Mouse (Mus musculus) B cell, adult 2 months (primary cell): ENCODE data around the gene Pik3r5.
A peak's percentile ranks its signal among the peaks of the same experiment; 100 is the strongest.

Experiments
- DNase-seq, 2 experiments: peaks; one replicate each; pipeline ENCODE4 v3.0.0; 2022

Pik3r5 gene

DNA sequence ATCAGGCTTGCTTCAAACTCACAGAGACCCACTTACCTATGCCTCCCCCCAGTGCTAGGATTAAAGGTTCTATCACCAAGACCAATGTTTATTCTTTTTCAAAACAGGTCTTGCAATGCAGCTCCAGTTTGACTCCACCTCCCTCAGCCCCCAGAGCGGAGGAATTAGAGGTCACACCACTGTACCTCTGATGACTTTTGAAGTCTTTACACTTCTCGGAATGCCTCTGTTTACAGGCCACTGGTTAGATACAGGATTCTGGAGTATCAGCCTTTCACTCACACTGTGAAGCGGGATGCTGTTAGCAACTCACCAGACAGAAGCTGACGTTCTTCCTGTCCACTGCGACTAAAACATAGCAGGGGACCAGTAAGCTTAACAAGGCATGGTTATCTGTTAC, 30.5 kb upstream of the Pik3r5 start:
- DNase-seq, result no peak

DNA sequence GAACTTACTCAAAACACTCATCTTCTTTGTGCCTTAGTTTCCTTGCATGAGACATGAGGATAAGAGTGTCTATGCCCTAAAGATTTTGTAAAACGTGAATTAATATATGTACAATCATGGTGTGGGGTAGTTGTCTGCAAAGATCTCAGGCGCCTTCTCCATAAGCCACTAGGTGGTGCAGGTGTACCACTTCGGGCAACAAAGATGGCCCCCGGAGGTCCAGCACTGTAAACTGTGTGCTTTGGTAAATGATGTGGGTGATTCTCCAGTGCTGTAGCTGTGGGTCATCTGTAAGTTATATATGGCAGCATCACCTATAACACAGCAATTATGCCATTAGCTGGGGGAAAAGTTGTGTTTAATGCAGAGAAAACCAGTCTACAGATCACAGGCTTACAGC, 27.7 kb upstream of the Pik3r5 start:
- peak; percentile 40 to 49 for DNase-seq

DNA sequence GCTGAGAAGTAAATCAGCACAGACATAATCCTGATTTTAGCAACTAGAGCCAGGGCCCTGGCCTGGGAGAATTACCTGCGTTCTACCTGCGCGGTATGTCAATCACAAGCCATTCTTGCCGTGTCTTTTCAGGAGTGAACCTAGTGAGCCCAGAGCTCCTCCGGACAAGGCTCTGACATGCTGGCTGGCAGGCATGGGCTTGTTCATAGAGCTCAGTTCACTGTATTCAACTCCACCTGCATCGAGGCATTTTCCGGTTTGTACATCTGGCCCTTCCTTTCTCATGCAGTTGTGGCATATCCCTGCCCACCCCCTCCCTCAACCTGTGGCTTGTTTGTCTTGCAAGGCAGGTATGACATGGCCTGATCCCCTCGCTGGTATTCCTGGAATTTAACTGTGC, 26.3 kb upstream of the Pik3r5 start:
- DNase-seq, result no peak

DNA sequence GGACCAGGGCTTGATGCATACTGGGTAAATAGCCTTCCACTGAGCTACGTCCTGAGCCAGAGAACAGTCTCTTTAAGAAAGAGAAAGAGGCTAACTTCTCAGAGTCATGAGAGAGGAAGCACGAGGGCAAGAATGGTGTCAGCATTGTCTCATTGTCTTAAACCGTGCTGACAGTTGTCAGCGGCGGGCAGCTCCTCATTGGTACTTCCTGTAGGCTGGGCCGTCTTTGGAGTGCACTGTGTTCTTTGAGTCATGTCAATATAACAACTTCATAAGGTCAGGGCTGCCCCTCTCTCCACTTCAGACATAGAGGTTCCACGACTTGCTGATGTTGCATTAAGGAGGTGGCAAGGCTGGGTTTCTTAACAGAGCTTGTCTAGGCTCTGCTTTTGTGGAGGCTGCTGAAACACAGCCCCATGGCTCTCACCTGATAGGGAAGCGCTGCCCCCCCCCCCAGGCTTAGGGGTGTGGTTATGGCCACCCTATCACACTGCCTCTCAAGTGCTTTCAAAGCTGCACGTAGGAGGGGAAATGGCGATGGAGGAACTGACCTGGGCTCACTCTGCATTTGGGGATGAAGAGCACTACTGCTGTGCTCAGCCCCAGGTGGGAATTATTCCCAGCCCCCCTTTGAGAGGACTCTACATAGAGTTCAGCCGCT, 24.5 kb upstream of the Pik3r5 start:
- no peak for DNase-seq

DNA sequence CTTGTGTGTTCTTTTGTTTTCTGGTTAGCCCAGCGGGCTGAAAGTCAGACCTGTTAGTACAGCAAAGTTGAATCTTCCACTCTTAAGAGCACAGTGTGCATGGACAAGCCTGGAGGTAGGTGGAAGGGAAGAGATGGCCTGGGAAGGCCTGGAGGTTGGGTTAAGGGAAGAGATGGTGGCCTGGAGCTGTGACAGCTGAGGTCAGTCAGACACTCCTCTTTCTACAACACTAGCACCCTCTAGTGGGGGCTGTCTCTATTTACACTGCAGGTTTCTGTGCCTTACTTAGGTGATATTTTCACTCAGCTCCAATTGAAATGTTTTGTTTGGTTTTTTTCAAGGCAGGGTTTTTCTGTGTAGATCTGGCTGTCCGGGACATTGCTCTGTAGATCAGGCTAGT, 23.8 kb upstream of the Pik3r5 start:
- DNase-seq, result peak; percentile 71 to 73

DNA sequence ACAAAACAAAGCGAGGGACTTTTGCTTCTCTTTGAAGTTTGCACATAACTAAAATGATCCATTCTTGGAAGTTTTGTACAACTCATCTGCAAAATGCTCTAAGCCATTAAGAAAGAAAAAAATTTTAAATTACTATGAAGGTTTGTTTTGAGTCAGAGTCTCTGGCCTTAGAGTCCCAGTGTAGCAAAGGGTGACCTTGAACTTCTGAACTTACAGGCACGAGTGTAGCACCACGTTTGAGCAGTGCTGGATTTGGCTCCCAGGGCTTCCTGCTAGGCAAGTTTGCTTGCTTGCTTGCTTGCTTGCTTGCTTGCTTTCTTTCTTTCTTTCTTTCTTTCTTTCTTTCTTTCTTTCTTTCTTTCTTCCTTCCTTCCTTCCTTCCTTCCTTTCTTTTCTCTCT, 14.9 kb upstream of the Pik3r5 start:
- DNase-seq, result no peak

DNA sequence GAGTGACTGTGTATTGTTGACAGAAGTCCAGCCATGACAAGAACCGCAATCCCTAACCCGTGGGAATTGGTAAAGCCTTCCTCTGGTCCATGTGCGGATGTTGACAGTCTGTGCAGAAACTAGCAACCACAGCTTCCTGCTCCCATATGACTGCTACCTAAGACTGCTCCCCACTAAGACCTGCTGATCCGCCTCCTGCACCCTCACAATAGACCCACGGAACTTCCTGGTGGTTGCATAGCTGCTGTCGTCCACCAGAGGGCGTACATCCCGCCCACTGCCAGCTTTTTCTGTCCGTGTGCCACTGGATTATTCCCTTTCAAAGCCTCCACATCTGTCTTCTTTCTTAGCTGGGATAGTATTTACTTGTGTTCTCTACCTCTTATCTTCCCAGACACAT, 14.1 kb upstream of the Pik3r5 start:
- DNase-seq, result peak; percentile 74 to 76

DNA sequence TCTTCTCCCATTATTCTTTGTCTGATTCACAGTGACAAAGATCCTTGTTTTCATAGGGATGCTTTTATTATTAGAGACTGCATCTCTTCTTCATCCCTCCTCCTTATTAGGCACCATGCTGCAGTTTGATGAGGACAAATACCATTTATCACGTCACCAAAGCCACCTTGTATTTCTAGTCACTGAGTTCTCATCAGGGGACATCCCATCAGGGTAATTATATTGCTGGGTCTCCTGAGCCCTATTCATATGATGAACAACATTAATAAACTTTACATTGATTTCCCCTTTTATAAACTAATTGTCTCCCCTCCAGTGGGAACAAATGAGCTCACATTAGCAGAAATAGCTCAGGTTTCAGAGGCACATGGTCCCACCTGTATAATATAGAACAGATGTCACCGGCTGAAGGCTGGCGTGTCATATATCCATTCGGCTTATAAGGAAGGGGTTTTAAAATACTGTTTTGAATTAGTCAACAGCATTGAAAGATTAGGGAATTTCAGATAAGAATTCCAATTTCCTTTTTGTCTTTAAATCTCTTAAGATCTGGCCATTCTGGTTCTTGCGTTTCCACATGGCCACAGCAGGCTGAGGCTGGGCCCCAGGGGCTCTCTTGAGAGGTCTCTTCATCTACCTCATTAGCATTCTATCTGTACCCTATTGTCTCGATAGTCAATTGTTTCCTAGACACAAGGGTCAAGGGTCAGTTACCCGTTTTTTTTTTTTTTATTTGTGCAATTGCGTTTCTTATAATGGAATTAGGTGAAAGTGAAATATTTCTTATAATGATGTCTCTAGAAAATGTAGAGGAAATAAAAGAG, 6.2 kb upstream of the Pik3r5 start:
- DNase-seq, result no peak

DNA sequence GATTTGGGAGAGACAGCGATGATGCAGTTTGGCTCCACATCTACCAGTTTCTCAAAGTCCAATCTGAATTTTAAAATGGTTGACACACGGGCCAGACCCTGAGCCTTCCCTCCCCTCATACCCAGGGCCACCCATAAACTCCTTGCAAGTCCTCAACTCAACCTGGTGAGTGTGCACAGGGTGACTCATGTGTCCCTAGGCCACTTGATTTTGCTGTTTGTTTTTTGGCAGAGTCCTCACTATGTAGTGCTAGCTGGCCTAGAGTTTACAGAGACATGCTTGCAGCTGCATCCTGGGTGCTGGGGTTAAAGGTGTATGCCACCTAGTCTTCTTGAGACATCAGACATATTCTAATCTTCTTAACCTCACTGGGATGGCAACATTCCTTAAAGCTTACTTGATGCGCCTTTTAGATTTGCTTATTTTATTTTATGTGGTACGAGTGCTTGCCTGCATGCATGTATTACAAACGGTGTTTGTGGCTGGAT, 4.8 kb upstream of the Pik3r5 start:
- no peak for DNase-seq

DNA sequence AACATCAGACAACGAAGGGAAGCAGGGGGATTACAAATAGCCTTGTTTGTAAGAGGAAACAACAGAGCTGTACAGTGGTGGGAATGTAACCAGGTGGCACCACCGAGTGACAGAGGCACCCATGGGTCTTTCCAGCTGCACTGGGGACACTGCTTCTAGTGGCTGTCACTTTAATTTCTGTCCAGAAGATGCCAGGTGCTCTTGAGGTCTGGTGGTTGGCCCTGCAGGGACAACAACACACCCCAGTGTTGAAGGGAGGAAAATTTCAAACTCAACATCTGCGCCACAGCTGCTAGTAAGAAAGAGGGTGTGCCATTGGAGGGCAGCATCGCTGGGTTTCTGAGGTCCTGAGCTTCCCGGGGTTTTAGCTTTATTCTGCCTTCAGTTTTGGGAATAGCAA, 1.3 kb upstream of the Pik3r5 start:
- DNase-seq, result peak; percentile 42 to 46

DNA sequence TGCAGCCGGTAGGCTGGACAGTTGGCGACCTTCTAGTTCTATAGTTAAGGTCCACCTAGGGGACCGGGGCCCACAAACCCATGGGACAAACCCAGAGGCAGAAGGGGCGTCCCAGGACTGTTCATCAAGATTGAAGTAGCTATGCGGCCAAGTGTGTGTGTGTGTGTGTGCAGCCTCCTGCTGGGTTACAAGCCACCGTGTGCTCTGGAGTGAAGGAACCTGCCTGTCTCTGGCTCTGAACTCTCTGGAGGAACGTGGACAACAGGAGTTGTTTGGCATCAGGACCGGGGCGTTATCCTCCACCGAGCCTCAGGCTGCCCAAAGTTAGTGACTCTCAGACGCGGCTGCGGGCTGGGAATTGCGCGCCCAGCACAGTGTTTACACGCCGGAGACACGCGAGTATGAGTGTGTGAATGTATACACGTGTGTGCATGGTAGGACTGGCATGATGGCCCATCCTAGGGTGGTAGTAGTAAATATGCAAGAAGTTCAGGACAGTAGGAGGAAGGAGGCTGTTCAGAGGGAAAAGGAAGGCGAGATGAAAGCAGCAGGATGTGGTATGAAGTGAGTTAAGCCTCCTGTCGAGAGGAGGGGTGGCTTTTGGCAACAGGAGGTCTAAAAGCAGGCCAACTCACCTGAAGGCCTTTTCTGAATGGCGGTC, 570 bp downstream of the Pik3r5 start:
- peak; percentile 8 to 25 for DNase-seq

DNA sequence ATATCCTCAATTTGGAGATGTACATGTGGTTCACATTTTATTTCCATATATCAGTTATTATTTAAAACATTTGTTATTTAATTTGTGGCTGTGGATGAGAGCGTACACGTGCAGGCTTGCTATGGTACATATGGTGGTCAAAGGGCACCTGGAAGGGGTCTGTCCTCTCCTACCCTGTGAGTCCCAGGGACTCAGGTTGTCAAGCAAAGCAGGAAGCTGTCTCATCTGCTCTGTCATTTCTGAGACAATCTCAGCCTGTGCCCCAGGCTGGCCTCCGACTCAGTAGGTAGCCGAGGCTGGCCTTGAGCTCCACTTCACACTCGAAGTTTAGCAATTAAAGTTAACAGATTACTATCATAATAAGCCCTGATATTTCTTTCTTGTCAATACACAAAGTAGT, 1.6 kb downstream of the Pik3r5 start:
- DNase-seq, result no peak

DNA sequence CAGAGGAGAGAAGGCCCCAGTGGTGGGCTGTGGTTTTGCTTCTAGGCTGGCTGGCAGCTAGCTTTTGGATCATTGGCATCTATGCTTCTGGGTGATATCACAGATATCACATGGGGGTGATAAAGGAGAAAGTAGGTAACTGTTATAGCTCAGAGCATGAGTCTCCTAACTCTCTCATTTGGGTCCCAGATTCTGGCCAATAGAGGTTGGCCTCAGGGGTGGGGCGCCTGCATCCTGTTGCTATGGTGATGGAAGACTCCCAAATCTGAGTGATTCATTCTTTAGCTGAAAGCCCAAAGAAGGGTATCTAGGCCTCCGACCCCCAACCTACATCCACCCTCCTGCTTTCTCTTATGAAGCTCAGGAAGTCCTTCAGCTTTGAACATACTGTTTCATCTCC, 2.8 kb downstream of the Pik3r5 start:
- no peak for DNase-seq

DNA sequence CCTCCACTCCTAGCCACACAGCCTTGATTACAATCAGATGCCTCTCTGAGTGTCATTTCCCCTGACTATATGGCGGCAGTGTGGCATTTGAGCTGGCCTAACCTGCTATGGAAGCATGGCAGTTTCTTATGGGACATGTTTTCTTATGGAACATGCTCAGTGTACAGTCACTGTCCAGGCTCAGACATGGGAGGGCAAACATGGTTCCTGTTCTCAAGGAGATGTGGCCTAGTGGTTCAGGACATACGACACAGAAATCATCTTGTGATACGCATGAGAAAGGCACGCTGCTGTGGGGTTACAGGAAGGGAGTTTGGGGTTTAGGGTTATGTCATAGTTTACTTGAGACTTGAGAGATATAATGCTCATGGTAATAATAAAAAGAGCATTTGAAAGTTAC, 3.7 kb downstream of the Pik3r5 start:
- peak in 1 of 2 experiments; percentile 5 for DNase-seq

DNA sequence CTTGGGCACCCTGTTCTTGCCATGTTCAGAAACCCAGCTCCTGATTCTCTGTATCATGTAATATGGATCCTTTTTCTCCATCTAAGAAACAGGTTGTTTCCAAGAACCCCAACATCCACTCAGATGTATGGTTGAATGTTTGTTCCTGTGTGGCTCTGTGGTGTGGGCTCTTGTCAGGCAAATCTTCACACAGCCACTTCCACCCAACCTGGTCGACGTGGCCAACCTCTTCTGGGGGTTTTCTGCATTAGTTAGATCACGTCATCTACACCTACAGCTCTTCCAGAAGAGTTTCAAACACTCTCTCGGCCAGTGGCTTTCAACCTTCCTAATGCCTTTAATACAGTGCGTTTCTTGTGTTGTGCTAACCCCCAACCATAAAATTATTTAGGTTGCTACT, 4.5 kb downstream of the Pik3r5 start:
- no peak for DNase-seq

DNA sequence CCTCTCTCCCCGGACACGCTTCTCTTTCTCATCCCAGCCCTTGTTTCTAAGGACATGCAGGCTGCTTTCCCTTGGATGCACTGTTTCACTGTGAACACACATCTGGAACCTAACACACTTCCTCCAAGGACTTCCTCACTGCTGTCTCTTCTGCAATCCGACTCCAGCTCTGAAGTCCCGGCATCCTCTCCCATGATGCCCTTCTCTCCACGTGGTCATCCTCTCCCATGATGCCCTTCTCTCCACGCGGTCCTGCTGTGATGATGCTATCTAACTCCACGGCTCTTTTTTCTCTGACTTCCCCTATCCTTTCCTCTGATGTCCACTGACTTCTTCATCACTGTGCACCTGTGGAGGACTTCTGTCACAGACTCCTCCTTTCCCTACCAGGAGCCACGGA, 8.2 kb downstream of the Pik3r5 start:
- no peak for DNase-seq

DNA sequence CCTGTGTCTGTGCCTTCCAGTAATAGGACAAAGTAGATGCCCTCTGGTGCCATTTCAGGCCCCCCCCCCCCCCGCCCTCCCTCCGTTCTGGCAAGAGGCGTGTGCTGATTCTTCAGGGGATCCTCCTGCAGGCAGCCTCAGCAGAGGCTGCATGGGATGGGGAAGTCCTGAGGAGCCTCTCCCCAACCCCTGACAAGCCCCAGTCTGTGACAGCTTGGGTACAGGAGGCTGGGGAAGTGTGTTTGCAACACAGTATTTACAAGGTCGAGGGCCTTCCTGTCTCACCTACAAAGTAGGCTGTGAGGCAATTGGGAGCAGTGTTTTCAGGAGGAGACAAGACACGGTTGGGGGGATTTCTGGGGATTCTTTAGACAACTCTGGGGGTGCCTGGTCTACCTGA, 9.0 kb downstream of the Pik3r5 start:
- DNase-seq, result no peak

DNA sequence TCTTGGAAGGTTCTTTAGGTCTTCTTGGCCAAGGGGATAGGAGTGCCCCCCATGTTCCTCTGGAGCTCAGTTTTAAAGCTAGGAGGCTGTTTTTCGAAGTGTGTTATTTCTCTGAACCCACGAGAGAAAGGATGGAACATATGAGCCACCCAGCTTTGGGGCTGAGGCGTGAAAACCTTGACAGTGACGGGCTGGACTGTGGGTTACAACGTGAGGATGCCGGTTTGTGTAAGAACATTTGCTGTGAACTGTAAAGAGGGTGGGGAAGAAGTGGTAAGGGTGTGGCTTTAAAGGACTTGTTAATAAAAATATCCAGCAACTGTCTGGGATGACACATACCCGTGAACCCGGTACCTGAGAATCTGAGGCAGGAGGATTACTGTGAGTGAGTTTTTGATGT, 10.4 kb downstream of the Pik3r5 start:
- DNase-seq, result no peak

DNA sequence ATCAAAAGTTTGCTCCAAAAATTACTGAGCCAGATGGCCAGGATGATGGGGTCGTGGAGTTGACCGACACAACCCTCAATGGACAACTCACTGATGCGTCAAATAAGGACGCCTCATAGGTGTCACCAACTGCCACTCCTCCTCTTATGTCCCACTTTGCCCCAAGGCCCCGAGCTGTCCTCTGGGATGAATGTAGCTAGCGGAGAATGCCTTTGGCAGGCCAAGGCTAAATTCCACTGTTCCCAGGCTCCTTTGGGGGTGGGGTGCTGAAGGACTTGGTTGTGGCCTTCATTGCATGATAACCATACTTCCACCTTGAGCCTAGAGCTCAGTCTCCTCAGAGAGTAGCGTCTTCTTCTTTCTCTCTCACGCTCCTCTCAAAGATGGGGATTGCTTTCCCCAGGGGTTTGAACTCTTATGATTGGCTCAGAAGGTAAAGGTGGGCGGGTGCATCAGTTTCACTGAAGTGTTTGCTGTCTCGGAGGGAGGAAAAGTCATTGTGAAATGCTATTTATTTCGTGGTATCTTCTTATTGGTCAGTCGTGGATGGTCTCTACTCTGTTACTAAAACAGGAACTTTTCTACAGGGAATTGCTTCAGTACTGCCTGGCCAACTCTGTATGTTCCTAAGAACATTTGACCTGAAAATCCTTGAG, 11.2 kb downstream of the Pik3r5 start:
- no peak for DNase-seq

DNA sequence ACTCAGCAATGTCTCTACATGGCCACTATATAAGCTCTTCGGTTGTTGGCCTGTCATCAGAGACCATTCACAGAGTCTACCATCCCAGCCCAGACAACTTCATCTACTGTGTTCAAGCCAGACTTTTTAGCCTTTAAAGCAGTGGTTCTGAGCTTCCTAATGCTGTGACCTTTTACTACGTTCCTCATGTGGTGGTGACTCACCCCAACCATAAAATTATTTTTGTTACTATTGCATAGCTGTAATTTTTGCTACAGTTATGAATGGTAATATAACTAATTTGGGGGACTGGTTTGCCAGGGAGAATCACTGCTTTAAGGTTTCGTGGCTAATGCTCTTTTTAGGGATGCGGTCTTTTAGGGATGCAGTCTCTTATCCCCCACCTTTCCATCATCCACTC, 14.0 kb downstream of the Pik3r5 start:
- DNase-seq, result no peak

DNA sequence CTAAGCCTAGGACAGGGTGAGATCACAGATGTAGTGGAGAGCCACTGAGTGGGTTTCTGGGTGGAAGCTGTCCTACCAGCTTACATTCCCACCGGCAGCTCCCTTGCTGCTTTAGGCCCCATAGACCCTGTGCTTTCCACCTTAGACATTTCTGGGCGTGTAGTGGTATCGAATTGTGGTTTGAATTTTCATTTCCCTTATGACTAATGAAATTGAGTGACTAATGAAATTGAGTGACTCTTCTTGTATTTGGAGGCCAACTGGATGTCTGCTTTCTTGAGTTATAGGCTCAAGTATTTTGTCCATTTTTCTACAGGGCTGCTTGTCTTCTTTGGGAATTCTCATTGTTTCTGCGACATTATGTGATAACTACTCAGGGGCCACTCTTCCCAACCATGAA, 14.6 kb downstream of the Pik3r5 start:
- DNase-seq, result no peak

DNA sequence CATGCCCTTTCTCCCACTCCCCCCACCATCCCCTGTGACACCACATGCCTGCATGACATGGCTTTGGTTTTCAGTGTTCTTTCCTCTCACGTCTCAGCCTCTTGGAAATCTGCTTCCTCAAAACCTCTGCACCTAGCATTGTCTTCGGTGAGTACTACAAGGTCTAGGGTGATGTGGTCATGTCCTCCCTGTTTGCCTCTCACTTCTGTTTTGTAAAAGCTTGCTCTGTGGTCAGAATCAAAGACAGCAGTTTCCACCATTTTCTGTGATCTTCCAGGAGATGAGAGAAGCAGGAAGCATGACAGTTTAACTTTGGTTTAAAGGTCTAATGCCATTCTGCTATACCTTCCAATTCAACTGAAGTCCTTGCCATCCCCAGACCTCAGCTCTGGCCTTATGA, 15.3 kb downstream of the Pik3r5 start:
- DNase-seq, result no peak

DNA sequence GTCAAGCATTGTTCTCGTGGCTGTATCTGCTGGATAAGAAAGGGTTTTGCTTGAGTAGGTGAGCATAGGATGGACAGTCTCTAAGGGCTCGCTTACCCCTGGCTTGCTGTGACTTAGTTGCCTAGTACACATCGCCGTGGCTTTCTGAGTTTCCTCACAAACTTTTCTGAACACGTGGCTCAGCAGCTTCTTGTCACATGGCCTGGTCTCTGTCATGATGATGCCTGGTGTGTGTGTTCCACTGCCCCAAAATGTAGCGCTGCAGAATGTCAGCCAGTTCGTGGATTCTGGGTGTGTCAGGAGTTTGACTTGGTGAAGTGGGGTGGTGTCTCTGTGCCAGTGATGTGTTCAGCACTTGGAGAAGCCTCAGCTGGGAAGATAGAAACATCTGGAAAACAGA, 16.4 kb downstream of the Pik3r5 start:
- no peak for DNase-seq
